Mouse (Mus musculus) mature B cell (primary cell): ENCODE data around the gene Rapgef5.
"Not testable (repeated sequence)": the region's sequence is repeated elsewhere in the genome, so short reads cannot be mapped to it uniquely, and the experiment has no call there.

Experiments
- in situ Hi-C: fragments of 300-500 bp; cut with MboI; formaldehyde crosslinking; loops from 2 replicates; pipeline ENCODE4 v1.14.3; 2019

Rapgef5 gene

GRCm38 (mm10) chr12:117763247-117763646 lies 247.0 kb downstream of the Rapgef5 start:
- in situ Hi-C loops: loop anchor here (10.0 kb wide), 2 partner anchors 178 to 358 kb away; no protein-coding TSS in a partner anchor

DNA sequence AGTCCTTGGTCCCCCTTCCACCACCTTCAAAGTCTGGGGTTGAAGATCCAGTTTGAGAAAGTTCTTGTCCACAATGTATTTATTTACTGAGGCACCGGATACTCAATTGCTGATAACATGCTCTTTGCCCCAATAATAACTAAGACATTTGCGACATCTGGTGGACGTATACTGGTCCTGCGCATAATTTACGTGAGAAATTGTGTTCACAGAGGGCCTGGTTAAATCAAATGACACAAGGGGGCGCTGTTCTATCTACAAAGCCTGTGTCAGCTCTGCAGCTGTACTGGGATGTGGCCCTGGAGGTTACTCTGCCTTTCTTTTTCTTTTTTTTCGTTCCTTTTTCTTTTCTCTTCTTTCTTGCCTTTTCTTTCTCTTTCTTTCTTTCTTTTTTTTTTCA lies 248.6 kb downstream of the Rapgef5 start:
- in situ Hi-C loops: loop anchor here (10.0 kb wide), 2 partner anchors 180 to 360 kb away; no protein-coding TSS in a partner anchor

- in situ Hi-C loops: loop anchor here (10.0 kb wide), 2 partner anchors 184 to 364 kb away; no protein-coding TSS in a partner anchor
These were observed 252.8 kb downstream of the Rapgef5 start for GRCm38 (mm10) chr12:117769113-117769512.

DNA sequence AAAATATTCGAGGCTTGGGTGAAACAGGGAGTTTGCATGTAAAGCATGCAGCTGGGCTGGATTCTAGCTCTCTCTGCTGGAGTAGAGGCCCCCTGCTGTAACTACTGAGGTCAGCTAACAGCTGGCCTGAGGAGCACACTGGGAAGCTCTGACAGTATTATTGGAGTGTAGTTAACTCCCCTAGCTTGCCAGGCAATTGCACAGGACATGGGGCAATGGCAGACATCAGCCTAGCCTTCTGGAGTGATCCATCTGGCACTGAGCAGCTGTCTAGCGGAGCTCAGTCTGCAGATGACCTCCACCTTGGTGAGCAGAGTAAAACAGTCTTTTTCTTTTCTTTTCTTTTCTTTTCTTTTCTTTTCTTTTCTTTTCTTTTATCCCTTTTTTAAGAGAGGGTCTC lies 253.9 kb downstream of the Rapgef5 start:
- in situ Hi-C loops: no loop called here

DNA sequence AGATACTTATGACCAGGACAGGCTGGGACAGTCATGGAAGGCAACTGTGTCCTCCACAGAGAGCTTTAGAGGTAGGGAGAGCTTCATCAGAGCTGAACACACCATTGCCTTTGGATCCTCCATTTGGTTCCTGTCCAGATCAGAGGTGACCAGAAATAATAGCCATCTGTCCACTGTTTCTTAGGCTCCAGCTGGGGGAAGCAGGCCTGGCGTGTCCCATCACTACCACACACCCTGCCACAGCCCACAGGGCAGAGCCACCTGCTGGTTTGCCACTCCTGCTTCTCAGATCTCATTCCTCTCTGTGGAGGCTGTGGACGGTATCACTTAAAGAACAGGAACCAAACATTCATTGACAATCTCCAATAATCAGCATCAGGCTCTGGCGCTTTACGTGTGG lies 254.9 kb downstream of the Rapgef5 start:
- in situ Hi-C loops: no loop called here

GRCm38 (mm10) chr12:117772638-117773037 lies 256.4 kb downstream of the Rapgef5 start:
- in situ Hi-C loops: no loop called here

DNA sequence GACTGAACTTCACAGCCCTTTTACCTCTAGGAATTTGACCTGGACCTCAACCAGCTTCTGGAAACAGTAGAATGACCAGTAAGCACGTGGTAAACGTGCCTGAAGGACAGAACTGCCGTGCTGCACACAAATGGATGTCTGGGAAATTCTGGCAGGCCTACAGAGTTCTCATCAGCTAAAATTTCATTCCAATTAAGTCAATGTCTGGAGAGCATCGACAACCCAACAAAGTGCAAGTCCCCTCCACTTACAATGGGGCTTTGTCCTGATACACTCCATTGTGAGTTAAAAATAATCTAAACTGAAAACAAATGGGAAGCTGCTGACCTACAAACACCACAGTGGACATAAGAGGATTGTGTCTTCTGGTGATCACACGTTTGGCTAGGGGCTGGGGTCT lies 260.6 kb downstream of the Rapgef5 start:
- in situ Hi-C loops: no loop called here

DNA sequence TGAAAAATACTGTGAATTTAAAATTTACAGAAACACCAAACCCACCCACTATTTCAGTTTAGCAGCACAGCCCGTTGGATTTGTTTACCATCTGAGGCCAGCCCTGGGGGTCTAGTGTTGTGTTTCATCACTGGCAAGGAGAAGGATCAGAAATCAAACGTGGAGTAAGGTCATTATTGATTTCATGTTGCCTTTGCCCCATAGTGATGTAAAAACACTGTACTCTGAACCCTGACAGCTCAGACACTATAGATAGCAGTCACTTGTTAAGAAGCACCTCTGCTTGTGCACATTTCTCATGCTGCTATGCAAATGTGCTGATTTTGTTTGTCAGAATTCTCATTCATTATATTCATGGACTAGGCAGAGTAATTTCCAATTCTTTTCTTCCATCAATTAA lies 265.1 kb downstream of the Rapgef5 start:
- in situ Hi-C loops: no loop called here

GRCm38 (mm10) chr12:117783426-117783825 lies 267.1 kb downstream of the Rapgef5 start:
- in situ Hi-C loops: no loop called here

- in situ Hi-C loops: no loop called here
These were observed 270.3 kb downstream of the Rapgef5 start for GRCm38 (mm10) chr12:117786621-117787020.

- in situ Hi-C loops: no loop called here
These were observed 272.3 kb downstream of the Rapgef5 start for GRCm38 (mm10) chr12:117788513-117789011.

DNA sequence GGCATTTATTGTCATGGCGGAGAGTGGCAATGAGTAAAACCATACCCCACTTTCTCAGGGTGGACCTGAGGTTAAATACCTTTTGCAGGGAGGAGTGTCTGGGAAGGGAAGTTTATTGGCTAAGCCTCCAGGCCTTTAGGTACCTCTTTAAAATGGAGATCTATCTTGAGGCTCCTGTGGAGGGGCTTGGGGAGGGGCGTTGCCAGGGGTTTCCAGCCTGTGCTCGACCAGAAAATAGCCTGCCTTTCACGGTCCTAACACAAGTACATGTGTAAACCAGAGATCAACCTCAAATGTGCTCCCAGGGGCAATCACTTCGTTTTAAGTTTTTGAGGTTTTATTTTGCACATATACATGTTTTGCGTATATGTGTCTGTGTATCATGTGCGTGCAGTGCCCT lies 272.7 kb downstream of the Rapgef5 start:
- in situ Hi-C loops: no loop called here

GRCm38 (mm10) chr12:117795303-117795702 lies 279.0 kb downstream of the Rapgef5 start:
- in situ Hi-C loops: no loop called here

- in situ Hi-C loops: not testable (repeated sequence)
These were observed 287.7 kb downstream of the Rapgef5 start, which contains the start of gene Cdca7l for GRCm38 (mm10) chr12:117803989-117804388. Gene Cdca7l (plus strand): TSS chr12:117804289.

- in situ Hi-C loops: no loop called here
These were observed 289.3 kb downstream of the Rapgef5 start for GRCm38 (mm10) chr12:117805576-117805975.

DNA sequence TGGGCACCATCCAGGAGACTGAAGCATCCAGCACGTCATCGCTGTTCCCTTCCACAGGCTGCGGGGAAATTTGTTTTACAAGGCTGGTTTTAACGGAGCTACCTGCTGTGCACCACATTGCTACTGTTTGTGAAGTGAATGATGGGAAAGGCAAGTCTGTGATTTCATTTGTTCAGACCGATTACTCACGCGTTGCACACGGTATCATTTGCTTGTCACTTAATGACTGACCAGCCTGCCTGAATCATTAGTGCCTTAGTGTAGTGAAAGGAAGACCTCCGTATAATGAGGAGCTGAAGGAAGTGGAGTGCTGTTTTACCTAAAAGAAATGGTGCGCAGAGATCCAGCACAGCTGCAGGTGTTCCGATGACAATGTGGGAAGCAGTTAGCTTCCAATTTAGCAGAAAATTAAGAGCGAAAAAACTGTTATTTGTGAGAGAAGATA lies 289.8 kb downstream of the Rapgef5 start:
- in situ Hi-C loops: no loop called here

GRCm38 (mm10) chr12:117806470-117806869 lies 290.2 kb downstream of the Rapgef5 start:
- in situ Hi-C loops: no loop called here

GRCm38 (mm10) chr12:117807637-117808036 lies 291.4 kb downstream of the Rapgef5 start:
- in situ Hi-C loops: no loop called here

DNA sequence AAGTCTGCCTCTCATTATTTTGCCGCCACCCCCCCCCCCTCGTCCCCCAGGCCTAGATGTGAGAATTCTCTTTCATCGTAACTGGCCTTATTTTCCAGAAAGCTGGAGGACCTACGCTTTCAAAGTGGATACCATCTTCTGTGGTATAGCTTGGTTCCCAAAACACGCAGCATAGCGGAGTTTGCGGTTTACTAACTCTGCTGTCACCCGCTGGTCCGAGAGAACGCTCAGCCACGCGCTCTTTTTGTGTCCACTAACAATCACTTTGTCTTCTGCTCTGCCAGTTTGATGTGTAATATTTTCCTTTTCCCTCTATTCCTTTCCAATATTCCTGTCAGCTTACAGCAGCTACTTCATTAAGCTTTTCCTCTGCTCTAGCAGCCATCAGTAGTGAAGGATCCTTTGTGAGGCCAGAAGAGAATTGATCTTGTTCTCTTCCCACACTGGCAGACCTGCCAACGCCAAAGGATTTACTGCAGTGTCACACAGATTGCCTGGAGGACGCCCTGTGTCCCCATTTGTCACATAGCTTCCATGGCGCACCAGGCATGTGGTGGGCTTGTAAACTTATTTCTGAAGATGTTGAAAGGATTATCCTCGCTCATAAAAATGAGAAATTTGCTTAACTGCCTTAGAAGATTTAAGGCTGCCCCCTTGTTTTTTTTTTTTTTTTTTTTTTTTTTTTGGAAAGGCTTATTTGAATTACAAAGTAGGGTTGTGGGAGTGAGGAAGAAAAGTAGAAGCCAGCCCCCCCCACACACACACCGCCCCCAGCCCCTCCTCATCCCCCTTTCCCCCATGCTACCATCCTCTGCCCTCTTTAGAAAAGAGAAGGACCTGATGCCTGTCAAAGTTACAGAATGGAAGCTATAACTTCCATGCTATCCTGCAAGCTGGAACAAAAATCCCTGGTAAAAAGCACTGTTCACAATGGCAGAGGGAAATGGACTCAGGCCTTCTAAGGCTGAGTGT lies 292.4 kb downstream of the Rapgef5 start:
- in situ Hi-C loops: no loop called here
